16 mouse cellular contexts compared by ENCODE assay signal in the genomic region with DNA sequence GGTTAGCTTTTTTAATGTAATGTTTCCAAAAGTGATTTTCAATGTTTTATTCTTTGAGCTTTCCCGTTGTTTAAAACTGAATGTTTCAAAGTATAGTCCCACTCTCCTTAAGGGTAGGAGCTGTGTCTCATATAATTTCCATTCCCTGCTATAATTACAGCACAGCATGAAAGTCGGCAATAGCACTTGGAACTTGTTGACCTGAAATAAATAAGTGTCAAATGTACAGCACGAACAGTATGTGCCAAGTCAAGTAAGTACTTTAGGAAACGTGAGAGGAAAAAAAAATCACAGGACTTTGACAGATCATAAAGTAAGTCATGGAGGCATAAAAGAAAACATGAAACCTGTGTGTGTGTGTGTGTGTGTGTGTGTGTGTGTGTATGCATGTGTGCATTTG. TPM values are rescaled to one million over a fixed set of nuclear protein-coding genes. Genes with fewer than 3 reads are reported as not detected.
DNase-seq lines count a peak whose midpoint lies in the region; ATAC-seq and TF ChIP-seq lines count a peak whose summit lies in the region.
"Had no signal": no experiment of that assay in that cellular context is flagged by ENCODE, and none has a peak within 500 bp of the region (broad histone marks: within the 10 kb centered on the region; RNA-seq: fewer than 3 reads in every experiment).

No protein-coding gene starts in this region.

- H3K27ac ChIP-seq in heart, adult 2 months, result peak overlapping the region; percentile 41
- H3K27ac ChIP-seq in hindbrain, embryonic 15.5 days (replicated peaks), result peak overlapping the region; percentile 50; the same call in 1 of the 2 replicates
- H3K27ac ChIP-seq in hindbrain, embryonic 13.5 days, result no peak overlapping the region
- 0 out of 2 replicates have a peak overlapping the region, but pooled peaks have one; percentile 8 for H3K27ac ChIP-seq in cortical plate, adult 2 months (ENCODE audit: insufficient read depth, low read length)
- peak overlapping the region; percentile 63; the same call in 1 of the 2 replicates for H3K27ac ChIP-seq in embryonic facial prominence, embryonic 15.5 days (replicated peaks)
- no peak overlapping the region for H3K27ac ChIP-seq in kidney, embryonic 16.5 days (ENCODE audit: low read length)
- H3K27ac ChIP-seq: forebrain, embryonic 15.5 days had no signal

- peaks cover 9% of the 10 kb centered on the region for H3K4me1 ChIP-seq in heart, adult 2 months (ENCODE audit: control insufficient read depth, insufficient read depth, low read length)
- H3K4me1 ChIP-seq in hindbrain, embryonic 15.5 days (replicated peaks), result peaks cover 7% of the 10 kb centered on the region; the same call in 1 of the 2 replicates
- H3K4me1 ChIP-seq in hindbrain, embryonic 13.5 days (replicated peaks), result peaks cover 5% of the 10 kb centered on the region
- H3K4me1 ChIP-seq in cortical plate, adult 2 months (ENCODE audit: control insufficient read depth, insufficient read depth, low read length), result peaks cover 7% of the 10 kb centered on the region
- H3K4me1 ChIP-seq in embryonic facial prominence, embryonic 15.5 days, result peaks cover 22% of the 10 kb centered on the region
- peaks cover 20% of the 10 kb centered on the region for H3K4me1 ChIP-seq in kidney, embryonic 16.5 days (ENCODE audit: insufficient read depth, low read length)
- H3K4me1 ChIP-seq: forebrain, embryonic 15.5 days had no signal

- intact Hi-C loops in heart, adult 2 months (cut with DNase I), result no loop called here

- no peak for ATAC-seq in hindbrain, embryonic 15.5 days (ENCODE audit: low FRiP score, low read depth)
- ATAC-seq in hindbrain, embryonic 13.5 days (ENCODE audit: low FRiP score), result no peak
- ATAC-seq in embryonic facial prominence, embryonic 15.5 days (ENCODE audit: insufficient number of reproducible peaks, low FRiP score, low TSS enrichment, low read depth), result no peak
- no peak for ATAC-seq in kidney, embryonic 16.5 days (ENCODE audit: low FRiP score, low TSS enrichment)
- ATAC-seq: forebrain, embryonic 15.5 days; intestine, postnatal 0 days had no signal

- H3K9ac ChIP-seq in heart, adult 2 months (ENCODE audit: low read depth, low read length), result no peak overlapping the region
- H3K9ac ChIP-seq in hindbrain, embryonic 15.5 days, result no peak overlapping the region
- no peak overlapping the region for H3K9ac ChIP-seq in hindbrain, embryonic 13.5 days
- H3K9ac ChIP-seq in embryonic facial prominence, embryonic 15.5 days, result no peak overlapping the region
- H3K9ac ChIP-seq in kidney, embryonic 16.5 days (replicated peaks; ENCODE audit: low read length), result no peak overlapping the region
- H3K9ac ChIP-seq: forebrain, embryonic 15.5 days; hindbrain, embryonic 14.5 days had no signal

- TF ChIP-seq CTCF in heart, adult 2 months (IDR thresholded peaks at IDR 0.05), result no peak
- no peak for TF ChIP-seq CTCF in cortical plate, adult 2 months (IDR thresholded peaks at IDR 0.05; ENCODE audit: extremely low read depth, insufficient read depth, low read length)

- 58% methylated on average over 4 of the region's 4 CpGs for WGBS in heart, adult 2 months
- WGBS in hindbrain, embryonic 15.5 days, result 56% methylated on average over 4 of the region's 4 CpGs
- WGBS in hindbrain, embryonic 13.5 days, result 72% methylated on average over 4 of the region's 4 CpGs
- 28% methylated on average over 4 of the region's 4 CpGs for WGBS in embryonic facial prominence, embryonic 15.5 days
- 32% methylated on average over 4 of the region's 4 CpGs for WGBS in kidney, embryonic 16.5 days

- no peak for DNase-seq in heart, adult 2 months
- no peak for DNase-seq in heart, postnatal 4 days
- DNase-seq in natural killer cell, adult 2 months (ENCODE audit: low spot score in 2 of 2), result no peak
- DNase-seq: B cell, adult 2 months; liver; spleen, adult 18-20 months; thymus, postnatal 4 days had no signal

- no peaks in the 10 kb centered on the region for H3K79me2 ChIP-seq in heart, adult 2 months (replicated peaks; ENCODE audit: control insufficient read depth, insufficient read depth, low read length)

- TF ChIP-seq EP300 in heart, adult 2 months (IDR thresholded peaks at IDR 0.05; ENCODE audit: insufficient read depth, low read depth, low read length), result no peak

- H3K9me3 ChIP-seq in hindbrain, embryonic 15.5 days, result no peaks in the 10 kb centered on the region
- H3K9me3 ChIP-seq in hindbrain, embryonic 13.5 days, result no peaks in the 10 kb centered on the region
- no peaks in the 10 kb centered on the region for H3K9me3 ChIP-seq in embryonic facial prominence, embryonic 15.5 days (replicated peaks)
- no peaks in the 10 kb centered on the region for H3K9me3 ChIP-seq in kidney, embryonic 16.5 days (ENCODE audit: low read length)
- H3K9me3 ChIP-seq: forebrain, embryonic 15.5 days; megakaryocyte, embryonic 14.5 days had no signal

- H3K4me3 ChIP-seq in heart, adult 2 months, result no peak overlapping the region
- H3K4me3 ChIP-seq in hindbrain, embryonic 15.5 days, result no peak overlapping the region
- no peak overlapping the region for H3K4me3 ChIP-seq in hindbrain, embryonic 13.5 days
- H3K4me3 ChIP-seq in cortical plate, adult 2 months (ENCODE audit: insufficient read depth, low read length), result no peak overlapping the region
- H3K4me3 ChIP-seq in embryonic facial prominence, embryonic 15.5 days (replicated peaks), result no peak overlapping the region
- H3K4me3 ChIP-seq in kidney, embryonic 16.5 days (ENCODE audit: low read length), result no peak overlapping the region
- H3K4me3 ChIP-seq: forebrain, embryonic 15.5 days; megakaryocyte, embryonic 14.5 days had no signal

- H3K36me3 ChIP-seq in heart, adult 2 months (ENCODE audit: control insufficient read depth, insufficient read depth, low read length), result peaks cover 11% of the 10 kb centered on the region
- peaks cover 14% of the 10 kb centered on the region for H3K36me3 ChIP-seq in hindbrain, embryonic 15.5 days
- peaks cover 25% of the 10 kb centered on the region for H3K36me3 ChIP-seq in hindbrain, embryonic 13.5 days
- H3K36me3 ChIP-seq in embryonic facial prominence, embryonic 15.5 days, result peaks cover 24% of the 10 kb centered on the region
- peaks cover 21% of the 10 kb centered on the region for H3K36me3 ChIP-seq in kidney, embryonic 16.5 days (ENCODE audit: insufficient read depth, low read length)

- no peak overlapping the region for H3K4me2 ChIP-seq in hindbrain, embryonic 15.5 days
- H3K4me2 ChIP-seq in hindbrain, embryonic 13.5 days, result no peak overlapping the region
- no peak overlapping the region for H3K4me2 ChIP-seq in embryonic facial prominence, embryonic 15.5 days (replicated peaks)
- no peak overlapping the region for H3K4me2 ChIP-seq in kidney, embryonic 16.5 days (replicated peaks; ENCODE audit: low read depth, low read length)
- H3K4me2 ChIP-seq: forebrain, embryonic 15.5 days; hindbrain, embryonic 14.5 days had no signal

- no peaks in the 10 kb centered on the region for H3K27me3 ChIP-seq in heart, adult 2 months (ENCODE audit: control insufficient read depth, insufficient read depth, low read length)
- no peaks in the 10 kb centered on the region for H3K27me3 ChIP-seq in hindbrain, embryonic 15.5 days
- no peaks in the 10 kb centered on the region for H3K27me3 ChIP-seq in hindbrain, embryonic 13.5 days
- no peaks in the 10 kb centered on the region for H3K27me3 ChIP-seq in embryonic facial prominence, embryonic 15.5 days
- no peaks in the 10 kb centered on the region for H3K27me3 ChIP-seq in kidney, embryonic 16.5 days (ENCODE audit: insufficient read depth, low read length)
- H3K27me3 ChIP-seq: forebrain, embryonic 15.5 days; megakaryocyte, embryonic 14.5 days had no signal

- no peak for TF ChIP-seq POLR2A in heart, adult 2 months (IDR thresholded peaks at IDR 0.05; ENCODE audit: insufficient read depth, low read depth, low read length)
- TF ChIP-seq POLR2A in cortical plate, adult 2 months (IDR thresholded peaks at IDR 0.05; ENCODE audit: extremely low read depth, insufficient read depth, low read length), result no peak

RNA-seq across cellular contexts. Expression of gene Rnf141, which starts 22.2 kb away (rescaled TPM):
- total RNA-seq in heart, adult 2 months (2021), result 10 to 100 TPM; 33.2 to 36.4 TPM
- polyA plus RNA-seq in heart, adult 2 months (2012; rRNA removed), result 19.4 and 44.3 TPM in 2 replicates
- 10 to 100 TPM; 51.9 to 57.6 TPM for total RNA-seq in heart, postnatal 4 days (2021)
- polyA plus RNA-seq in hindbrain, embryonic 15.5 days (2015; fragmentation: Nextera tagmentation; extraction: Ambion mirVana), result 37.9 and 39.8 TPM in 2 replicates
- 29.7 and 31.2 TPM in 2 replicates for polyA plus RNA-seq in hindbrain, embryonic 13.5 days (2015; fragmentation: Nextera tagmentation; extraction: Ambion mirVana)
- 72.4 and 79.9 TPM in 2 replicates for polyA plus RNA-seq in cortical plate, adult 2 months (2012; rRNA removed)
- 21.4 and 22.5 TPM in 2 replicates for polyA plus RNA-seq in embryonic facial prominence, embryonic 15.5 days (2015; fragmentation: Nextera tagmentation; extraction: Ambion mirVana)
- polyA plus RNA-seq in kidney, embryonic 16.5 days (2015; fragmentation: Nextera tagmentation; extraction: Ambion mirVana), result 30.3 and 32.2 TPM in 2 replicates

RNA-seq across cellular contexts. Expression of gene Lyve1, which starts 41.0 kb away (rescaled TPM):
- 10 to 100 TPM; 28.0 to 31.0 TPM for total RNA-seq in heart, adult 2 months (2021)
- polyA plus RNA-seq in heart, adult 2 months (2012; rRNA removed), result 17.4 and 28.8 TPM in 2 replicates
- 10 to 100 TPM in 1 of 2 experiments, 1 to 10 TPM in 1; 9.0 to 10.2 TPM for total RNA-seq in heart, postnatal 4 days (2021)
- 4.3 and 4.9 TPM in 2 replicates for polyA plus RNA-seq in hindbrain, embryonic 15.5 days (2015; fragmentation: Nextera tagmentation; extraction: Ambion mirVana)
- 6.8 and 6.9 TPM in 2 replicates for polyA plus RNA-seq in hindbrain, embryonic 13.5 days (2015; fragmentation: Nextera tagmentation; extraction: Ambion mirVana)
- 0.71 and 0.76 TPM in 2 replicates for polyA plus RNA-seq in cortical plate, adult 2 months (2012; rRNA removed)
- polyA plus RNA-seq in embryonic facial prominence, embryonic 15.5 days (2015; fragmentation: Nextera tagmentation; extraction: Ambion mirVana), result 14.4 and 14.5 TPM in 2 replicates
- 6.3 and 8.6 TPM in 2 replicates for polyA plus RNA-seq in kidney, embryonic 16.5 days (2015; fragmentation: Nextera tagmentation; extraction: Ambion mirVana)

RNA-seq across cellular contexts. Expression of gene Ampd3, which starts 54.0 kb away (rescaled TPM):
- 10 to 100 TPM; 38.9 to 43.6 TPM for total RNA-seq in heart, adult 2 months (2021)
- polyA plus RNA-seq in heart, adult 2 months (2012; rRNA removed), result 29.9 and 40.4 TPM in 2 replicates
- total RNA-seq in heart, postnatal 4 days (2021), result 10 to 100 TPM; 23.8 to 30.3 TPM
- 11.9 TPM in 2 replicates for polyA plus RNA-seq in hindbrain, embryonic 15.5 days (2015; fragmentation: Nextera tagmentation; extraction: Ambion mirVana)
- polyA plus RNA-seq in hindbrain, embryonic 13.5 days (2015; fragmentation: Nextera tagmentation; extraction: Ambion mirVana), result 4.3 and 4.9 TPM in 2 replicates
- polyA plus RNA-seq in cortical plate, adult 2 months (2012; rRNA removed), result 21.8 and 22.0 TPM in 2 replicates
- 10.6 and 11.1 TPM in 2 replicates for polyA plus RNA-seq in embryonic facial prominence, embryonic 15.5 days (2015; fragmentation: Nextera tagmentation; extraction: Ambion mirVana)
- polyA plus RNA-seq in kidney, embryonic 16.5 days (2015; fragmentation: Nextera tagmentation; extraction: Ambion mirVana), result 8.8 and 10.1 TPM in 2 replicates

Comparison
In these comparisons a context has a peak if more than half of its experiments do, and no peak if none do; other contexts are left out.
1. H3K27ac ChIP-seq: peak in heart, adult 2 months (single experiment), hindbrain, embryonic 15.5 days (single experiment), cortical plate, adult 2 months (single experiment) and embryonic facial prominence, embryonic 15.5 days (single experiment); none in hindbrain, embryonic 13.5 days (single experiment) and kidney, embryonic 16.5 days (single experiment).